In the genomic region with DNA sequence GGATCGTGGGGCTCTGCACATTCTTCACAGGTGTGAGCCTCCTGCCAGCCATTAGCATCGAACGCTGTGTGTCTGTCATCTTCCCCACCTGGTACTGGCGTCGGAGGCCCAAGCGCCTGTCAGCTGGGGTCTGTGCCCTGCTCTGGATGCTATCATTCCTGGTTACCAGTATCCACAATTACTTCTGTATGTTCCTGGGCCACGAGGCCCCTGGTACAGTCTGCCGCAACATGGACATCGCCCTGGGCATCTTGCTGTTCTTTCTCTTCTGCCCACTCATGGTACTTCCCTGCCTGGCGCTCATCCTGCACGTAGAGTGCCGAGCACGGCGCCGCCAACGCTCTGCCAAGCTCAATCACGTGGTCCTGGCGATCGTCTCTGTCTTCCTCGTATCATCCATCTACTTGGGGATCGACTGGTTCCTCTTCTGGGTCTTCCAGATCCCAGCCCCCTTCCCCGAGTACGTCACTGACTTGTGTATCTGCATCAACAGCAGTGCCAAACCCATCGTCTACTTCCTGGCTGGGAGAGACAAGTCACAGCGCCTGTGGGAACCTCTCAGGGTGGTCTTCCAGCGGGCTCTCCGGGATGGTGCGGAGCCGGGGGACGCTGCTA, we compare ENCODE assay signal across 23 mouse cellular contexts. TPM values are rescaled to one million over a fixed set of nuclear protein-coding genes. Genes with fewer than 3 reads are reported as not detected.
DNase-seq lines count a peak whose midpoint lies in the region; ATAC-seq lines count a peak whose summit lies in the region.
"Had no signal": no experiment of that assay in that cellular context is flagged by ENCODE, and none has a peak within 500 bp of the region (broad histone marks: within the 10 kb centered on the region; RNA-seq: fewer than 3 reads in every experiment).

No protein-coding gene starts in this region.

- no peak overlapping the region for H3K9ac ChIP-seq in heart, embryonic 11.5 days (ENCODE audit: low read depth, low read length)
- H3K9ac ChIP-seq in midbrain, embryonic 15.5 days, result no peak overlapping the region
- H3K9ac ChIP-seq: embryonic facial prominence, embryonic 13.5 days; hindbrain, embryonic 15.5 days had no signal

- no peaks in the 10 kb centered on the region for H3K36me3 ChIP-seq in heart, embryonic 11.5 days (ENCODE audit: control insufficient read depth, insufficient read depth, low read length)
- H3K36me3 ChIP-seq in midbrain, embryonic 10.5 days, result no peaks in the 10 kb centered on the region
- H3K36me3 ChIP-seq in midbrain, embryonic 15.5 days (replicated peaks), result no peaks in the 10 kb centered on the region
- H3K36me3 ChIP-seq: embryonic facial prominence, embryonic 13.5 days; hindbrain, embryonic 15.5 days had no signal

- H3K27ac ChIP-seq in heart, embryonic 11.5 days (ENCODE audit: low read depth, low read length), result no peak overlapping the region
- H3K27ac ChIP-seq in midbrain, embryonic 10.5 days (replicated peaks), result peak overlapping the region; percentile 55; the same call in 1 of the 2 replicates
- no peak overlapping the region for H3K27ac ChIP-seq in midbrain, embryonic 15.5 days
- H3K27ac ChIP-seq: embryonic facial prominence, embryonic 13.5 days; hindbrain, embryonic 15.5 days had no signal

- H3K9me3 ChIP-seq in heart, embryonic 11.5 days (replicated peaks; ENCODE audit: control insufficient read depth, low read length), result no peaks in the 10 kb centered on the region
- H3K9me3 ChIP-seq in midbrain, embryonic 10.5 days (replicated peaks), result no peaks in the 10 kb centered on the region
- no peaks in the 10 kb centered on the region for H3K9me3 ChIP-seq in midbrain, embryonic 15.5 days
- H3K9me3 ChIP-seq: embryonic facial prominence, embryonic 13.5 days; hindbrain, embryonic 15.5 days had no signal

- ATAC-seq in heart, embryonic 11.5 days (replicated peaks; ENCODE audit: insufficient number of reproducible peaks, low FRiP score, low TSS enrichment), result no peak
- no peak for ATAC-seq in midbrain, embryonic 15.5 days (replicated peaks)

- H3K4me3 ChIP-seq in heart, embryonic 11.5 days (ENCODE audit: low read depth, low read length), result no peak overlapping the region
- no peak overlapping the region for H3K4me3 ChIP-seq in midbrain, embryonic 10.5 days
- H3K4me3 ChIP-seq in midbrain, embryonic 15.5 days, result no peak overlapping the region
- H3K4me3 ChIP-seq: embryonic facial prominence, embryonic 13.5 days; hindbrain, embryonic 15.5 days had no signal

- H3K4me2 ChIP-seq in heart, embryonic 11.5 days, result no peak overlapping the region
- no peak overlapping the region for H3K4me2 ChIP-seq in midbrain, embryonic 15.5 days
- H3K4me2 ChIP-seq: embryonic facial prominence, embryonic 13.5 days; hindbrain, embryonic 15.5 days had no signal

- 62% methylated on average over 30 of the region's 30 CpGs for WGBS in heart, embryonic 11.5 days (ENCODE audit: insufficient replicate concordance)
- WGBS in midbrain, embryonic 10.5 days, result 80% methylated on average over 30 of the region's 30 CpGs
- WGBS in midbrain, embryonic 15.5 days, result 81% methylated on average over 30 of the region's 30 CpGs

- peak; percentile 18 for DNase-seq in heart, postnatal 4 days
- DNase-seq in midbrain, embryonic 10.5 days (ENCODE audit: low spot score), result no peak
- peak; percentile 65 to 72 for DNase-seq in cerebellum, adult 18-20 months
- DNase-seq in embryo, embryonic 10 days (ENCODE audit: low spot score), result no peak
- DNase-seq in kidney, postnatal 10 days, result no peak
- DNase-seq: gastrocnemius, postnatal 25 days; kidney, adult 9 months; lung, adult 18-20 months; thymus, adult 18-20 months had no signal

- no peaks in the 10 kb centered on the region for H3K4me1 ChIP-seq in heart, embryonic 11.5 days (ENCODE audit: control insufficient read depth, insufficient read depth, low read length)
- H3K4me1 ChIP-seq in midbrain, embryonic 10.5 days, result peaks cover 13% of the 10 kb centered on the region
- no peaks in the 10 kb centered on the region for H3K4me1 ChIP-seq in midbrain, embryonic 15.5 days
- H3K4me1 ChIP-seq: hindbrain, embryonic 15.5 days had no signal

- 0 out of 2 replicates have a peak, but pooled peaks cover 5% of the 10 kb centered on the region for H3K27me3 ChIP-seq in heart, embryonic 11.5 days (ENCODE audit: control insufficient read depth, insufficient read depth, low read length)
- peaks cover 3% of the 10 kb centered on the region; the same call in 1 of the 2 replicates for H3K27me3 ChIP-seq in midbrain, embryonic 10.5 days (ENCODE audit: low read depth, poor library complexity, severe bottlenecking)
- H3K27me3 ChIP-seq in midbrain, embryonic 15.5 days (replicated peaks), result no peaks in the 10 kb centered on the region
- H3K27me3 ChIP-seq: embryonic facial prominence, embryonic 13.5 days; hindbrain, embryonic 15.5 days had no signal

RNA-seq across cellular contexts. Expression of a gene that starts 6.5 kb away (rescaled TPM):
- total RNA-seq in heart, postnatal 4 days (2021), result not detected
- not detected in 2 replicates for polyA plus RNA-seq in heart, embryonic 11.5 days (2014; fragmentation: Nextera tagmentation; extraction: Ambion mirVana)
- polyA plus RNA-seq in midbrain, embryonic 10.5 days (2016; fragmentation: Nextera tagmentation; extraction: Ambion mirVana), result not detected in 2 replicates
- polyA plus RNA-seq in midbrain, embryonic 15.5 days (2015; fragmentation: Nextera tagmentation; extraction: Ambion mirVana), result not detected in 2 replicates
- total RNA-seq: adrenal gland, postnatal 14 days; gastrocnemius, postnatal 25 days; layer of hippocampus, adult 18-20 months; left cerebral cortex, adult 8-10 months; megakaryocyte progenitor cell, adult 5-6 weeks; midbrain, postnatal 0 days had no signal
- polyA plus RNA-seq: embryonic facial prominence, embryonic 13.5 days; frontal cortex, adult 2 months; heart, postnatal 0 days; hindbrain, embryonic 15.5 days; limb, embryonic 14.5 days; midbrain, postnatal 0 days; neural tube, embryonic 11.5 days; urinary bladder, adult 2 months had no signal

RNA-seq across cellular contexts. Expression of a gene that starts 7.5 kb away (rescaled TPM):
- 1 to 10 TPM; 4.2 to 4.9 TPM for total RNA-seq in heart, postnatal 4 days (2021)
- polyA plus RNA-seq in heart, embryonic 11.5 days (2014; fragmentation: Nextera tagmentation; extraction: Ambion mirVana), result 0.11 and 0.17 TPM in 2 replicates
- polyA plus RNA-seq in midbrain, embryonic 10.5 days (2016; fragmentation: Nextera tagmentation; extraction: Ambion mirVana), result 0.37 and 0.63 TPM in 2 replicates
- 4.5 and 6.1 TPM in 2 replicates for polyA plus RNA-seq in midbrain, embryonic 15.5 days (2015; fragmentation: Nextera tagmentation; extraction: Ambion mirVana)
- total RNA-seq: megakaryocyte progenitor cell, adult 5-6 weeks had no signal
- polyA plus RNA-seq: neural tube, embryonic 11.5 days had no signal

RNA-seq across cellular contexts. Expression of a gene that starts 24.4 kb away (rescaled TPM):
- 1 to 10 TPM; 7.0 to 9.8 TPM for total RNA-seq in heart, postnatal 4 days (2021)
- 2.1 and 3.1 TPM in 2 replicates for polyA plus RNA-seq in heart, embryonic 11.5 days (2014; fragmentation: Nextera tagmentation; extraction: Ambion mirVana)
- polyA plus RNA-seq in midbrain, embryonic 10.5 days (2016; fragmentation: Nextera tagmentation; extraction: Ambion mirVana), result 5.4 and 6.8 TPM in 2 replicates
- polyA plus RNA-seq in midbrain, embryonic 15.5 days (2015; fragmentation: Nextera tagmentation; extraction: Ambion mirVana), result 2.9 and 3.2 TPM in 2 replicates

Comparison
In these comparisons a context has a peak if more than half of its experiments do, and no peak if none do; other contexts are left out.
1. DNase-seq: peak in heart, postnatal 4 days (single experiment) and cerebellum, adult 18-20 months (2 of 2); none in midbrain, embryonic 10.5 days (single experiment), embryo, embryonic 10 days (single experiment) and kidney, postnatal 10 days (single experiment).